Mouse (Mus musculus) liver, postnatal 0 days (tissue): ENCODE measurements around the gene Gm44965.

Source experiments
- CTCF ChIP-seq: sonication (generic); IDR thresholded peaks from 2 replicates; pipeline ENCODE4 v1.5.1; 2016; ENCODE audit warnings: antibody characterized with exemption, low read depth
- EP300 ChIP-seq: IDR thresholded peaks from 2 replicates; pipeline ENCODE4 v1.6.1; 2016; ENCODE audit warnings: antibody characterized with exemption, low read depth, mild to moderate bottlenecking

DNA sequence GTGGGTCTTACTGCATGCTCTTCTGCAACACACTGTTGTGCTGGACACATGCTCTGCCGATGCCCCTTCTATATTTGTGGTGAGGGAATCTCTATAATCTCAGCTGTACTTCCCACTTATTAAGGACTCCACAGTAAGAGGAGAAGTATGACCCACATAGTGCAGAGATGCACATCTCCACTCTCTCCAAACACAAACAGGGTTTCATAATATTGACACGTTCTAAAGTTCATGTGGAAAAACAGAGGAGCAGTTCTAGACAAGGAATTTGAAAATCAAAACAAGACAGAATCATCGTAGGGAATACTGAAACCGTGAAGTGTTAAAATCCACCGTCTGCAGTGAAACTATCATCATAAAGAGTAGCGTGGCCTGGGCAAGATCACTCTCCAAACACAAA lies 1.9 kb upstream of the Gm44965 start:
- TF ChIP-seq CTCF (no peak), EP300 (no peak)
